Mouse (Mus musculus) midbrain, postnatal 0 days (tissue): ENCODE data around the gene Scamp1. TPM values are rescaled to one million over a fixed set of nuclear protein-coding genes. Genes with fewer than 3 reads are reported as not detected.

Experiments
- ATAC-seq: fragments of 200-750 bp; cut with Nextera tagmentation; 2 replicates; pipeline ENCODE4 v1.8.0; 2017; ENCODE audit warnings: moderate number of reproducible peaks, mild to moderate bottlenecking, moderate TSS enrichment, moderate library complexity; ENCODE audit not compliant: low FRiP score
- DNase-seq: peaks from one replicate; pipeline ENCODE4 v3.0.0-alpha.2; 2015; ENCODE audit warnings: low spot score
- H3K27ac ChIP-seq: fragments of 300-500 bp; sonication (generic); 2 replicates; pipeline ENCODE4 v1.5.1; 2014; ENCODE audit warnings: low read depth, mild to moderate bottlenecking, low read length, mixed read lengths
- H3K27me3 ChIP-seq: fragments of 300-500 bp; sonication (generic); 2 replicates; pipeline ENCODE4 v1.6.1; 2014; ENCODE audit warnings: low read length, control low read depth, mixed read lengths; ENCODE audit not compliant: insufficient read depth
- H3K36me3 ChIP-seq: fragments of 300-500 bp; sonication (generic); 2 replicates; pipeline ENCODE4 v1.6.1; 2014; ENCODE audit warnings: low read length, control low read depth, mixed read lengths; ENCODE audit not compliant: insufficient read depth
- H3K4me1 ChIP-seq: fragments of 300-500 bp; sonication (generic); 2 replicates; pipeline ENCODE4 v1.6.1; 2014; ENCODE audit warnings: mild to moderate bottlenecking, control low read depth, antibody characterized with exemption, low read length, mixed read lengths; ENCODE audit not compliant: insufficient read depth
- H3K4me2 ChIP-seq: fragments of 300-500 bp; sonication (generic); 2 replicates; pipeline ENCODE4 v1.6.1; 2014; ENCODE audit warnings: low read depth, mild to moderate bottlenecking, low read length, mixed read lengths; ENCODE audit not compliant: poor library complexity, severe bottlenecking
- H3K4me3 ChIP-seq: fragments of 300-500 bp; sonication (generic); 2 replicates; pipeline ENCODE4 v1.5.1; 2014; ENCODE audit warnings: low read depth, mild to moderate bottlenecking, low read length, moderate library complexity
- H3K9ac ChIP-seq: fragments of 300-500 bp; sonication (generic); replicated peaks from 2 replicates; pipeline ENCODE4 v1.6.1; 2014; ENCODE audit warnings: mild to moderate bottlenecking, low read length, moderate library complexity, mixed read lengths; ENCODE audit not compliant: poor library complexity, severe bottlenecking
- H3K9me3 ChIP-seq: fragments of 300-500 bp; sonication (generic); 2 replicates; pipeline ENCODE4 v1.6.1; 2016; ENCODE audit warnings: low read length, control low read depth
- CTCF ChIP-seq: IDR thresholded peaks from 2 replicates; pipeline ENCODE4 v1.5.1; 2016; ENCODE audit warnings: antibody characterized with exemption, mild to moderate bottlenecking
- WGBS: fragments of 180-500 bp; shearing (Covaris S2); extraction: QIAGEN DNeasy Blood & Tissue Kit; methylation state at CpG from one replicate; pipeline ENCODE4 v1.1.7; 2014; 5-methylcytosine and 5-hydroxymethylcytosine counted together
- polyA plus RNA-seq: library from polyadenylated mRNA; unstranded; fragments of >200 nt; fragmentation: Nextera tagmentation; extraction: Ambion mirVana; gene quantifications from 2 replicates; pipeline ENCODE4 v1.2.1, GENCODE M21; 2015
- total RNA-seq: library from RNA; depleted of rRNA; stranded (reverse); fragments of >200 nt; gene quantifications from 2 replicates; pipeline ENCODE4 v1.2.3, GENCODE M21; 2014

Scamp1 gene
- total and polyA plus RNA-seq, 2 experiments from 2014 or later: 124 to 166 TPM

GRCm38 (mm10) chr13:94212179-94212578, 73.5 kb downstream of the Scamp1 start:
- Histone ChIP-seq H3K4me3 (no peak overlapping the region), H3K27ac (no peak overlapping the region), H3K9me3 (no peaks in the 10 kb centered on the region), H3K9ac (no peak overlapping the region), H3K27me3 (no peaks in the 10 kb centered on the region), H3K36me3 (peaks cover 15% of the 10 kb centered on the region), H3K4me2 (no peak overlapping the region), H3K4me1 (no peaks in the 10 kb centered on the region)
- DNase-seq (no peak), ATAC-seq (no peak)
- WGBS: 96% methylated on average over 2 of the region's 2 CpGs
- no peak for TF ChIP-seq CTCF

- Histone ChIP-seq H3K4me2 (no peak overlapping the region), H3K4me1 (no peaks in the 10 kb centered on the region), H3K4me3 (no peak overlapping the region), H3K27ac (no peak overlapping the region), H3K27me3 (no peaks in the 10 kb centered on the region), H3K36me3 (peaks cover 21% of the 10 kb centered on the region), H3K9me3 (no peaks in the 10 kb centered on the region), H3K9ac (no peak overlapping the region)
- peak; percentile 33 for DNase-seq
- ATAC-seq: no peak
- TF ChIP-seq CTCF: no peak
- 45% methylated on average over 6 of the region's 6 CpGs for WGBS
Measured at GRCm38 (mm10) chr13:94211236-94212119, 74.2 kb downstream of the Scamp1 start.

GRCm38 (mm10) chr13:94208892-94209291, 76.8 kb downstream of the Scamp1 start:
- Histone ChIP-seq H3K27ac (no peak overlapping the region), H3K4me2 (no peak overlapping the region), H3K27me3 (no peaks in the 10 kb centered on the region), H3K9me3 (no peaks in the 10 kb centered on the region), H3K36me3 (peaks cover 26% of the 10 kb centered on the region), H3K4me1 (no peaks in the 10 kb centered on the region), H3K4me3 (no peak overlapping the region), H3K9ac (no peak overlapping the region)
- TF ChIP-seq CTCF: peak; percentile 65
- ATAC-seq: no peak
- no peak for DNase-seq

DNA sequence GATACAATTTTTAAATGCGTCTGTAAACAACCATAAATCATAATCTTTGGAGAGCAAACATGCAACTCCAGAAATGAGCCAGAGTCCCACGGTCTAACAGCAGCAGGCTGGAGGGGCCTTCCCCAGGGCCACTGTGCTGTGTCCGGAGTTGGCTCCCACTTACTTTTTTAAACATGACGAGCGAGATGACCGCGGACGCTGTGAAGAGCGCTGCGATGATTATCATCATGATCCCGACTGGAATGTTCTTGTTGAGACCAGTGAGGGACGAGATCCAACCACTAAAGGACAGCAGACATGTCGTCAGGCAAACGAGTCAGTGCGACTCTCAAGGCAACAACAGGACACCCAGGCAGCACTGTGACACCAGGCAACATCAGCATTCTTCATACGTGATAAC, 77.7 kb downstream of the Scamp1 start:
- Histone ChIP-seq H3K4me2 (no peak overlapping the region), H3K27ac (no peak overlapping the region), H3K4me1 (no peaks in the 10 kb centered on the region), H3K9me3 (no peaks in the 10 kb centered on the region), H3K4me3 (no peak overlapping the region), H3K9ac (no peak overlapping the region), H3K27me3 (no peaks in the 10 kb centered on the region), H3K36me3 (peaks cover 26% of the 10 kb centered on the region)
- ATAC-seq: no peak
- DNase-seq: no peak
- 97% methylated on average over 16 of the region's 16 CpGs for WGBS
- TF ChIP-seq CTCF: no peak

DNA sequence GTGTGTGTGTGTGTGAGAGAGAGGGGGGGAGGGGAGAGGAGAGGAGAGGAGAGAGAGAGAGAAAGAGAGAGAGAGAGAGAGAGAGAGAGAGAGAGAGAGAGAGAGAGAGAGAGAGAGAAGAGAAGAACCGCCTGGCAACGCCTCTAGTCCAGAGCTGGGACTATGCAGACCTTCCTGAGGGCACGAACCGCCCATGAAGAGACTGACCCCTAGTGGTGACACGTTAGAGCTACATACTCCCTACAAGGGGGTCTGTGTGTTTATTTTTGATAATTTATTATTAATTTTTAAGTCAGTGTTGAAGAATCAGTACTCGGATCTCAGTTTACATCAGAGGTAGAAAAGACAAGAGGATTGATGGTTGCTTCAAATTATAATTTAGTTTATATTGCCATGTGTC, 80.4 kb downstream of the Scamp1 start:
- no peak overlapping the region for H3K4me3 ChIP-seq
- H3K36me3 ChIP-seq: peaks cover 28% of the 10 kb centered on the region
- no peak overlapping the region for H3K4me2 ChIP-seq
- H3K4me1 ChIP-seq: no peaks in the 10 kb centered on the region
- no peak for ATAC-seq
- no peak overlapping the region for H3K9ac ChIP-seq
- no peaks in the 10 kb centered on the region for H3K9me3 ChIP-seq
- H3K27ac ChIP-seq: no peak overlapping the region
- H3K27me3 ChIP-seq: no peaks in the 10 kb centered on the region
- DNase-seq: peak; percentile 82
- TF ChIP-seq CTCF: peak; percentile 81
- WGBS: 8% methylated on average over 6 of the region's 6 CpGs

DNA sequence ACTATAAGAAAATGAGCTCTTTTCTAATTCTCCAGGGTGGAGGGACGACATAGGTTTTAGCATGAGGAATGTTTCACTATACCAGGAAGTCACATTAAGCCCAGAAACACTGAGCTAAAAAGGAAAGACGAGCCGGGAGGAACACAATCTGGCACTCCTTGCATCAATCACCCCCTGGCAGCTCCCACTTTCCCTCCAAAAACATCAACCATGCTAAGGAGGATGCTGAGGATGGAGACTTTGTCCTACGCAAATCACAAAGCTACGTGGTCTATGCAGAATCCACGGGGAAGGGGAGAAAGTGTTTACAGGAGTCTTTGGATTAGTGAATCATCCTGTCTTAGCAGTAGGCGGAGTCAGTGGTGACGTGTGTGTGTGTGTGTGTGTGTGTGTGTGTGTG, 85.8 kb downstream of the Scamp1 start:
- Histone ChIP-seq H3K36me3 (peaks cover 8% of the 10 kb centered on the region; the same call in 1 of the 2 replicates), H3K4me3 (no peak overlapping the region), H3K4me1 (no peaks in the 10 kb centered on the region), H3K4me2 (no peak overlapping the region), H3K9ac (no peak overlapping the region), H3K9me3 (no peaks in the 10 kb centered on the region), H3K27ac (no peak overlapping the region), H3K27me3 (no peaks in the 10 kb centered on the region)
- WGBS: 68% methylated on average over 8 of the region's 8 CpGs
- DNase-seq (no peak), ATAC-seq (no peak)
- TF ChIP-seq CTCF: no peak
